Mouse (Mus musculus) lung, postnatal 0 days (tissue): ENCODE measurements around the gene Fgr.

ENCODE experiments used
- CTCF ChIP-seq: IDR thresholded peaks from 2 replicates; pipeline ENCODE4 v1.5.1; 2016; ENCODE audit warnings: antibody characterized with exemption, mild to moderate bottlenecking
- EP300 ChIP-seq: IDR thresholded peaks from 2 replicates; pipeline ENCODE4 v1.6.1; 2016; ENCODE audit warnings: antibody characterized with exemption, mild to moderate bottlenecking, control low read depth

DNA sequence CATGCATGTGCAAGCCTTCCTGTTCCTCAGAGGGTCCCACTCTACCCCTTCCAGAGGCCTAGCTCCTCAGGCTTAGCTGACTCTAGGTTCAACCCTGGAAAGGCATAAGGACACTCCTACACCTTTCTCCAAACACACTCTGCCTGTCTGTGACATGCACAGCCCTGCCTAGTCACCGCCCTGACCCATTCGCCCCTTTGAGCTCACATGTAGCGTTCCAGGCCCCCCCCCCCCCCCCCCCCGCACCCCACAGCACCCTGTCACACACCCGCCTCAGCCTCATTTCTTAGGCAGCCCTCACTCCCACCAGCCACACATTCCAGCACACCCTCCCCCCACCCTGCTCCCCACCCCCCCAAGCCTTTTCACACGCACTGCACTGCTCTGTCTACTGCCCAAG lies 46.8 kb downstream of the Fgr start:
- no peak for TF ChIP-seq CTCF
- no peak for TF ChIP-seq EP300
